Mouse (Mus musculus) limb, embryonic 15.5 days (tissue): ENCODE data around the gene Morn1. TPM values are rescaled to one million over a fixed set of nuclear protein-coding genes. Genes with fewer than 3 reads are reported as not detected.

Source experiments
- ATAC-seq: fragments of 200-750 bp; cut with Nextera tagmentation; 2 replicates; pipeline ENCODE4 v1.8.0; 2017; ENCODE audit warnings: low read depth, moderate TSS enrichment; ENCODE audit not compliant: insufficient number of reproducible peaks, low FRiP score, low TSS enrichment
- H3K27ac ChIP-seq: fragments of 300-500 bp; sonication (generic); 2 replicates; pipeline ENCODE4 v1.5.1; 2015; ENCODE audit warnings: moderate library complexity, mild to moderate bottlenecking, inconsistent platforms
- H3K27me3 ChIP-seq: fragments of 300-500 bp; sonication (generic); 2 replicates; pipeline ENCODE4 v1.6.1; 2015; ENCODE audit warnings: inconsistent platforms
- H3K36me3 ChIP-seq: fragments of 300-500 bp; sonication (generic); 2 replicates; pipeline ENCODE4 v1.6.1; 2015; ENCODE audit warnings: inconsistent platforms
- H3K4me1 ChIP-seq: fragments of 300-500 bp; sonication (generic); 2 replicates; pipeline ENCODE4 v1.6.1; 2015; ENCODE audit warnings: inconsistent platforms
- H3K4me2 ChIP-seq: fragments of 300-500 bp; sonication (generic); 2 replicates; pipeline ENCODE4 v1.6.1; 2015; ENCODE audit warnings: mild to moderate bottlenecking, inconsistent platforms
- H3K4me3 ChIP-seq: fragments of 300-500 bp; sonication (generic); 2 replicates; pipeline ENCODE4 v1.5.1; 2015; ENCODE audit warnings: mild to moderate bottlenecking, inconsistent platforms
- H3K9ac ChIP-seq: fragments of 300-500 bp; sonication (generic); 2 replicates; pipeline ENCODE4 v1.6.1; 2015; ENCODE audit warnings: inconsistent platforms
- H3K9me3 ChIP-seq: fragments of 300-500 bp; sonication (generic); 2 replicates; pipeline ENCODE4 v1.6.1; 2016; ENCODE audit warnings: inconsistent platforms
- WGBS: fragments of 180-500 bp; shearing (Covaris S2); methylation state at CpG from one replicate; pipeline ENCODE4 v1.1.7; 2015; 5-methylcytosine and 5-hydroxymethylcytosine counted together
- polyA plus RNA-seq: library from polyadenylated mRNA; unstranded; fragments of >200 nt; fragmentation: Nextera tagmentation; extraction: Ambion mirVana; gene quantifications from 2 replicates; pipeline ENCODE4 v1.2.1, GENCODE M21; 2015

Morn1 gene
- polyA plus RNA-seq, 1 experiment from 2014 or later = 5.0 TPM

DNA sequence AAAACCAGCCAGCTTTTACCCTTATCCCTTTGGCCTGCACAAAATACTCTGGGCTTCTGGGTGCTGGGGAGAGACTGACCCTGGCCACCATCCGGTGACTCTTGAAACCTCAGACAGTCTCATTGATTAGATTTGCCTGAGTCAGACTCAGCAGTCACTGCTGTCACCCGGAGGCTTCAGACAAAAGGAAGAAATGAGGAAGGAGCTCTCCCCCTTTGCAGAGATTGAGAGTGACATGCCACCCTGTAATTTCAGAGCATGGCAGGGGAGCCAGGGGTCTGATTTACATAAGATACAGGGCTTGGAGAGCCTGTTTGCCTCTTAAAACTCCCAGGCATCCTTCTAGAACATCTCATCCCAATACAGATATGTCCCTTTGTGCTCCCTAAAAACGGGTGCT lies 46.8 kb downstream of the Morn1 start:
- 53% methylated on average over 3 of the region's 3 CpGs for WGBS
- H3K36me3 ChIP-seq = no peaks in the 10 kb centered on the region
- ATAC-seq = no peak
- peak overlapping the region; percentile 91 for H3K27ac ChIP-seq
- H3K4me3 ChIP-seq = no peak overlapping the region
- H3K4me1 ChIP-seq = peaks cover 90% of the 10 kb centered on the region
- no peak overlapping the region for H3K4me2 ChIP-seq
- H3K9ac ChIP-seq = no peak overlapping the region
- no peaks in the 10 kb centered on the region for H3K27me3 ChIP-seq
- H3K9me3 ChIP-seq = no peaks in the 10 kb centered on the region

DNA sequence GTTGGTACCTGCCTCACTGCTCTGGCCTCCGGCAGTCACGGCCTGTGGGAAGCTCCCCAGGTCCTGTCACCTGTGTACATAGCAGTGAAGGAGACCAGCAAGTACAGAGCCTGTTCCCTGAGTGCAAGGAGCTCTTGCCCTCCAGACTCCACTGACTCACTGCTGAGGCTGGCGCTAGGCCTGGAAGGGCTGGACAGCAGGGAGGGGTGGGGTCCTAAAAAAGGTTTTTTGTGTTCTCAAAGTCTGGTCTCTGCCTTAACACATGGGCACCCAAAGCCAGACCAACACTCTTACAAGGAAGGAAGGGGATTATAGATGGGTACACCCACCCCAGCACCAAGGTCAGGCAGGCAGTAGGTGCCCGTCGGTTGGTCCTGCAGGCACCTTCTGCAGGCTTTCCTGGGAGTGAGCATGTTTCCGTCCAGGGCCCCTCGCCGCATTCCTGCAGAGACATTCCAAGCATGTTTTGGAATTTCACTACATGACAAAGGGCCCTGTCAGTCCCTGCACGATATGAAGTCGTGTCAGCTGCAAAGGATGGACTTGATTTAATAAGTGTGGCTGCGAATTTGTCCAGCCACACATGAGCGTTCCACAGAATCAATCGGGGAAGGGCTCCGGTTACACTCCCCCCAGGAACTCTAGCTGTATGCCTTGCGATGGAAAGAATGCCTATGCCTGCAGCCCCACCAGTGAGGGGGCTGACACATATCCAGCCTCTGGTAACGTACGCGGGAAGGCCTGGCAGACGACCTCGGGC lies 47.5 kb downstream of the Morn1 start:
- Histone ChIP-seq H3K4me1 (peaks cover 90% of the 10 kb centered on the region), H3K4me2 (0 out of 2 replicates have a peak overlapping the region, but pooled peaks have one; percentile 10), H3K4me3 (no peak overlapping the region), H3K27me3 (no peaks in the 10 kb centered on the region), H3K36me3 (no peaks in the 10 kb centered on the region), H3K9me3 (no peaks in the 10 kb centered on the region), H3K27ac (peak overlapping the region; percentile 91), H3K9ac (no peak overlapping the region)
- ATAC-seq = peak; percentile 16; the same call in 1 of the 2 replicates
- 14% methylated on average over 20 of the region's 20 CpGs for WGBS

DNA sequence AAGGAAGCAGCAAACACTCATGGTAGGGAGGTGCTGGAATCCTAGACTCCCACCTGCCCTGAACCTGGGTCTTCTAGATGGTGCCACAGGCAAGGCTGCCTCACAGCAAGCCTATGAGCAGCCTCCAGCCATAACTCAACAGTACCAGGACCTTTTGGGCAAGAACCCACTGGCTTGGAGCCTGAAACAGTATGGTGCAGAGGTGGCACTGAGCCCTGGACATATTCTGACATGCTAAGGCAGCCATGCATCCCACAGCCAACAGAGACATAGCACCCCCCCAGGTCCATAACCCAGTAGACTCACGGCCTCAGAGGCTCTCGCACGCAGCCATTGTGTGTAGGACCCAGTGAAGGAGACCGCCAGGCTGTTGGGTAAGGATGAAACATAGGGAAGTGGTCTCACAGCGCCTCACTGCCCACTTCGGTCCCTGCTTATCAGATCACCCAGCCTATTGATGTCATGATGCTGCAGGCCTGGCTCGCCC lies 48.4 kb downstream of the Morn1 start:
- Histone ChIP-seq H3K27me3 (no peaks in the 10 kb centered on the region), H3K9ac (no peak overlapping the region), H3K36me3 (no peaks in the 10 kb centered on the region), H3K27ac (peak overlapping the region; percentile 91), H3K4me3 (no peak overlapping the region), H3K9me3 (no peaks in the 10 kb centered on the region), H3K4me2 (no peak overlapping the region), H3K4me1 (peaks cover 90% of the 10 kb centered on the region)
- 81% methylated on average over 7 of the region's 7 CpGs for WGBS
- ATAC-seq = no peak

GRCm38 (mm10) chr4:155135909-155136585 lies 49.7 kb downstream of the Morn1 start:
- Histone ChIP-seq H3K4me1 (peaks cover 90% of the 10 kb centered on the region), H3K27me3 (no peaks in the 10 kb centered on the region), H3K27ac (peak overlapping the region; percentile 91), H3K4me3 (no peak overlapping the region), H3K4me2 (no peak overlapping the region), H3K9ac (no peak overlapping the region), H3K36me3 (no peaks in the 10 kb centered on the region), H3K9me3 (no peaks in the 10 kb centered on the region)
- 0 out of 2 replicates have a peak, but pooled peaks have one; percentile 13 for ATAC-seq
- whole genome bisulfite sequencing = 58% methylated on average over 5 of the region's 5 CpGs

DNA sequence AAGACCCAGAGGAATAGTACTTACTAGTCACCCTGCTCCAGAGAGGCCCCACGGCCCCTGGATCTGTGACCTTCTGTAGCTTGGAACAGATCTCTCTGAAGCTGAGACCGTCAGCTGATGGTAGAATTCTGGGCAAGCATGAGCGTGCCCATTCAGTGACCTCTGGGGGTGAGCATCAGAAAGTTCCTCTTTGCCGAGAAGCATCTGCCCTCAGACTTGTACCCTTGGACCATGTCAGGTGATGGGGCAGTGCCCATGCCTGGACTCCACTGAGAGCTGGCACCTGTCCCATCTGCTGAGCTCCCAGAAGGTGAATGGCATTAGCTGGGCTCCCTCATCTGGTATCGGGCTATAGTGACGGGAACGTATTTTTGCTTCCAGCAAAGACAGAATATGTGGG lies 51.5 kb downstream of the Morn1 start:
- Histone ChIP-seq H3K9me3 (no peaks in the 10 kb centered on the region), H3K4me3 (no peak overlapping the region), H3K9ac (no peak overlapping the region), H3K4me1 (peaks cover 93% of the 10 kb centered on the region), H3K27ac (peak overlapping the region; percentile 67), H3K4me2 (no peak overlapping the region), H3K36me3 (no peaks in the 10 kb centered on the region), H3K27me3 (no peaks in the 10 kb centered on the region)
- ATAC-seq = no peak
- WGBS = 68% methylated on average over 7 of the region's 7 CpGs

DNA sequence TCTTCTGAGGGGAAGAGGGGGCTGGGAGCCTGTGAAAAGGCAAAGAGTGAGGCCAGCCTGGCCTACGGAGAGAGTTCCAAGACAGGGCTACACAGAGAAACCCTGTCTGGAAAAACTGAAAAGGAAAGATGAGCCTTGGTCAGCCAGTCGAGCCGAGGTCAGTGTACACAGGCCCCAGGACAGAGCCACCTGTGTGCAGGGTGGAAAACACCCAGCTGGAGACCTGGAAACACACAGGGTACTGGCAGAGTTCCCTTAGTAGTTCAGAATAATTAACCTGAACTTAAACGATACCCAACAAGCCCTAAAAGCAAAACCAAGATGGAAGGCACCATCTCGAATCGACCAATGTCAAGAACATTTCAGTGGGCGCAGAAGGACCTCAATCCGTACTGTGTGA lies 52.1 kb downstream of the Morn1 start:
- Histone ChIP-seq H3K4me2 (no peak overlapping the region), H3K9ac (no peak overlapping the region), H3K4me1 (peaks cover 93% of the 10 kb centered on the region), H3K27me3 (no peaks in the 10 kb centered on the region), H3K4me3 (no peak overlapping the region), H3K27ac (peak overlapping the region; percentile 67), H3K9me3 (no peaks in the 10 kb centered on the region), H3K36me3 (no peaks in the 10 kb centered on the region)
- 69% methylated on average over 8 of the region's 8 CpGs for WGBS
- ATAC-seq = no peak

DNA sequence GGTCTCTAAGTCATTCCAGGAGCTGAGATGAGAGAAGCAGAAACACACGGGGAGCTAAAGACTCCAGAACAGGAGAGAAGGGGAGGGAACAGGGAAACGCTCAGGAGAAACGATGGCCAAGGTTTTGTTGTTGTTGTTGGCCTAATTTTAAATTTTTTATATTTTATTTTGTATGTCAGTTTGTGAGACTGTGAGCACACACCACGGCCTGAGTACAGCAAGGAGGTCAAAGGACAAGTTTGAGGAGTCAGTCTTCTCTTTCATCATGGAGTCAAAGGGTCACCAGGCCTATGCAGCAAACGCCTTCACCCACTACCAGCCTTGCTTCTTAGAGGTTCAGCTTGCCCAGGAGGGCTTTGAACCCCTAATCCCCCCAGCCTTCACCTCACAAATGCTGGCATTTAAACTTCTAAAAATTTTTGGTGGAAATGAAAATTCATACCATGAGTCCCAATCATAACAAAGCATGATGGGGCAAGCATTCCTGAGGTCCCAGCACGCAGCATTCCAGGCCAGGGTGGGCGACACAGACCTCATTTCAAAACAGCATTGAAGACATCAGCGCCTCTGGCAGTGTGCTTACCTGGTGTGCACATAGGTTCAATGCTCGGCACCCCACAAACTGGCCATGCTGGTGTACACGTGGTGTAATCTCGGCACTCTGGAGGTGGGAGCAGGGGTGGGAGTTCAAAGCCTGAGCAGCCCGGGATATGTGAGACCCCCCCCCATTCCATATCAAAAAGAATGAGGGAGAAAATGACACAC lies 53.1 kb downstream of the Morn1 start:
- H3K4me3 ChIP-seq = no peak overlapping the region
- ATAC-seq = no peak
- H3K4me2 ChIP-seq = no peak overlapping the region
- H3K4me1 ChIP-seq = peaks cover 93% of the 10 kb centered on the region
- peak overlapping the region; percentile 67 for H3K27ac ChIP-seq
- no peaks in the 10 kb centered on the region for H3K9me3 ChIP-seq
- no peaks in the 10 kb centered on the region for H3K36me3 ChIP-seq
- 63% methylated on average over 12 of the region's 12 CpGs for WGBS
- no peak overlapping the region for H3K9ac ChIP-seq
- H3K27me3 ChIP-seq = no peaks in the 10 kb centered on the region

DNA sequence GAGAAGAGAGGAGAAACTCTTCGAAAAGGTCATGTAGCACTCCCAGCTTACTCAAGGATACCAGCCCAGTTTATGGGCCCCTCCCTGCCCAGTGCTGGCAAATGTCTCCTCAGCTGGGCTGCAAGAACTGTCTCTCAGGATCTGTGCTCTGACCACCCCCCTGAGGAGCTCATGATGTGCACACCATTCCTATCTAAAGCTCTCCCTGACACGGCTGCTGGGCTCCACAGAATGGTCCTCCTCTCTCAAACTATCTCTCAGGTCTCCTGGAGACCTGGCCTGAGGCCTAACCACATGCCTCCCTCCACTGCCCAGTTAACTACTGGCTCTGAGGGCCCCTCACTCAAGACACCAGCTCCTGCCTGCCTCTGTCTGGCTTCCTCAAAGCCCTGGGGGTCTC lies 53.8 kb downstream of the Morn1 start:
- H3K4me2 ChIP-seq = no peak overlapping the region

GRCm38 (mm10) chr4:155140795-155141265 lies 54.5 kb downstream of the Morn1 start:
- ATAC-seq = no peak
- Histone ChIP-seq H3K9me3 (no peaks in the 10 kb centered on the region), H3K4me3 (no peak overlapping the region), H3K27me3 (no peaks in the 10 kb centered on the region), H3K9ac (no peak overlapping the region), H3K4me2 (no peak overlapping the region), H3K36me3 (no peaks in the 10 kb centered on the region), H3K4me1 (peaks cover 93% of the 10 kb centered on the region), H3K27ac (peak overlapping the region; percentile 78)
- WGBS = 23% methylated on average over 12 of the region's 12 CpGs

More for the DNA sequence above, 53.8 kb downstream of the Morn1 start:
- Histone ChIP-seq H3K36me3 (no peaks in the 10 kb centered on the region), H3K4me1 (peaks cover 93% of the 10 kb centered on the region), H3K27me3 (no peaks in the 10 kb centered on the region), H3K9me3 (no peaks in the 10 kb centered on the region), H3K4me3 (no peak overlapping the region), H3K9ac (no peak overlapping the region), H3K27ac (peak overlapping the region; percentile 78)
- no peak for ATAC-seq
- WGBS = 49% methylated on average over 2 of the region's 2 CpGs

DNA sequence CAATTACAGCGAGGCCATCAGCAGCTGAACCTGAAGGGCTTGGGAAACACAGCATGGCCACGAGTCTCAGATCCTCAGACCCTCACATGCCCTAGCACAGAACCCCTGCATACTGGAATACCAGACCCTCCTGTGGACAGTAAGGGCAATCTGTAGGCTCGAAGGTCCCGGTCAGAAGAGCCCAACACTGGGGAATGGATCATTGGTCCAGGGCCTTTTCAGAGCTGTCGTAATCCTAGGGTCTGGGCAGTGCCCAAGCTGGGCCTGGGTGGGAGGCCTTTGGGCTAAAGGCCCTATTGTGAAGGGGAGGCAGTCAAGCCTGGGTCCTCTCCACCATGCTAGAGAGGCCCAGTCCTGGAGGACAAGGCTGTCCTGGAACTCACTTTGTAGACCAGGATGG lies 56.5 kb downstream of the Morn1 start:
- no peak overlapping the region for H3K4me3 ChIP-seq
- H3K9me3 ChIP-seq = no peaks in the 10 kb centered on the region
- no peak overlapping the region for H3K4me2 ChIP-seq
- no peaks in the 10 kb centered on the region for H3K27me3 ChIP-seq
- H3K9ac ChIP-seq = no peak overlapping the region
- H3K27ac ChIP-seq = peak overlapping the region; percentile 97
- H3K4me1 ChIP-seq = peaks cover 89% of the 10 kb centered on the region
- no peak for ATAC-seq
- H3K36me3 ChIP-seq = no peaks in the 10 kb centered on the region
- WGBS = 86% methylated on average over 5 of the region's 5 CpGs

DNA sequence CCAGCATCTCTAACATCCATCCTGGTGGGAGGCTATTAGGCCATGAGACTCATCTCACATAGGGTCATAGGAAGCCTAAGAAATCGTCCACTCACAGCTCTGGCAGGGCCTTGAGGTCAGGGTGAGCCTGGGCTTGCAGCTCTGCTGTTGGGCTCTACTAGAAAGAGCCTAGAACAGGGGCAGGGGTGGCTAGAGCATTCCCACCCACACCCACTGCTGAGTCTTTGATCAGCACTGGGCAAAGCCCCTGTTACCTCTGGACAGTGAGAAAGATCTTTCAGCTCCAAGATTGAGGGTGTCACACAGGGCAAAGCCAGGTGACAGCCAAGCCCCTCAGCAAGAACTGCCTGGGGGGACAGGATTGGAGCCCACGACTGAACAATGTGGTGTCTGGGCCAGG lies 57.0 kb downstream of the Morn1 start:
- WGBS = 39% methylated on average over 2 of the region's 2 CpGs
- H3K27me3 ChIP-seq = no peaks in the 10 kb centered on the region
- ATAC-seq = no peak
- no peak overlapping the region for H3K4me3 ChIP-seq
- peak overlapping the region; percentile 22; the same call in 1 of the 2 replicates for H3K4me2 ChIP-seq
- peak overlapping the region; percentile 97 for H3K27ac ChIP-seq
- H3K9me3 ChIP-seq = no peaks in the 10 kb centered on the region
- H3K36me3 ChIP-seq = no peaks in the 10 kb centered on the region
- H3K9ac ChIP-seq = no peak overlapping the region
- H3K4me1 ChIP-seq = peaks cover 89% of the 10 kb centered on the region
